Mouse (Mus musculus): ENCODE results near the gene Chst11.

Gene Chst11

DNA sequence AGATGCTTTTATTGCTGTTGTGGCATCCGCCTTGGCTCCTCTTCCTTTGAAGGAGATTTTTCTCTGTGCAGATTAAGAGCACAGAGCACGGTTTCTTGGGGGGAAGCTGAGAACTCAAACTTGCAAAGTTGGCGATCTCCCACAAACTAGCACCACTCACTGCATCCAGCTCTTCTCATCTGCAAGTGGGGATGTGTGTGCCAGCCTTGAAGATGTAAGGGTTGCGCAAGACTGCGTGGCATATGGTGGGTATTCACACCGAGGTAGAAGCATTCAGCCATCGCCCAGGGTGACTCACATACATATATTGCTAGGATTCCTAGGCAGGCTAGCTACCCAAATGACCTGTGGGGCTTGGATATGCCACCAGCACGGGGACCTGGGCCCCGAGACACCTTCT lies 52.9 kb downstream of the Chst11 start:
- no peak for DNase-seq

DNA sequence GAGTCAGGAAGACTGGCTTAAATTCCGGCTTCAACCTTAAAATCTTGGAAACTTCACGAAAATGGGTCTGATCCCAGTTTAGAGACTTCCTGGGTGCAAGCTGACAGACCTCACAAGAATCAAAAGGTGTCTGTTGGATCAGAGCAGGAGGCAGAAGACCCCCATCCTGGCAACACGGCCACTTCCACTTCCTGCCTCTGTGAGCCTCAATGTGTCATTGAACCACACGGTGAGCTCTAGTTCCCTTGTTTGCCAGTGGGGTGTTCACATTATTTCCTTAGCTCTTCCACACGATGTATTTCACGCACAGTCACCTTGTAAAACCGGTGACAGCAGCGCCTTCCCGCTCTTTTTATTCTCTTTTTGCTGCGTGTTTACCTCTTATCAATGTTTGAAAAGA lies 54.1 kb downstream of the Chst11 start:
- DNase-seq = no peak

DNA sequence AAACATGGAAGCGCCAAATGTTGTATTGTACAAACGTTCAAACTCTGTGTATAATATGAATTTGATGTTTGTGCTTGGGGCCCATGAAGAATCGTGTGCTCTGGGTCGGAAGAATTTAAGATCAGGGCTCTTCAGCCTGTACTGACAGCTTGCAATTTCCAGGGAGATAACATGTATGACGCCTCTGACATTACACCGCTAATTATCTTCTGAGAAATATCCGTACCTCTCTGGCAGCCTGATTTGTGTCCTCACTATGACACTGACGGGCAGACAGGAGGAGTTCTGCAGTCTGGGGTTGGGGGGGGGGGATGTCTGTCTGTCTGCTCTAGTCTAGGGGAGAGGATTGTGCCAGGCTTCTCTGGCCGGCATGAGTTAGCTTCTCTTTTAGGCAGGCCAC lies 56.6 kb downstream of the Chst11 start:
- no peak for DNase-seq

DNA sequence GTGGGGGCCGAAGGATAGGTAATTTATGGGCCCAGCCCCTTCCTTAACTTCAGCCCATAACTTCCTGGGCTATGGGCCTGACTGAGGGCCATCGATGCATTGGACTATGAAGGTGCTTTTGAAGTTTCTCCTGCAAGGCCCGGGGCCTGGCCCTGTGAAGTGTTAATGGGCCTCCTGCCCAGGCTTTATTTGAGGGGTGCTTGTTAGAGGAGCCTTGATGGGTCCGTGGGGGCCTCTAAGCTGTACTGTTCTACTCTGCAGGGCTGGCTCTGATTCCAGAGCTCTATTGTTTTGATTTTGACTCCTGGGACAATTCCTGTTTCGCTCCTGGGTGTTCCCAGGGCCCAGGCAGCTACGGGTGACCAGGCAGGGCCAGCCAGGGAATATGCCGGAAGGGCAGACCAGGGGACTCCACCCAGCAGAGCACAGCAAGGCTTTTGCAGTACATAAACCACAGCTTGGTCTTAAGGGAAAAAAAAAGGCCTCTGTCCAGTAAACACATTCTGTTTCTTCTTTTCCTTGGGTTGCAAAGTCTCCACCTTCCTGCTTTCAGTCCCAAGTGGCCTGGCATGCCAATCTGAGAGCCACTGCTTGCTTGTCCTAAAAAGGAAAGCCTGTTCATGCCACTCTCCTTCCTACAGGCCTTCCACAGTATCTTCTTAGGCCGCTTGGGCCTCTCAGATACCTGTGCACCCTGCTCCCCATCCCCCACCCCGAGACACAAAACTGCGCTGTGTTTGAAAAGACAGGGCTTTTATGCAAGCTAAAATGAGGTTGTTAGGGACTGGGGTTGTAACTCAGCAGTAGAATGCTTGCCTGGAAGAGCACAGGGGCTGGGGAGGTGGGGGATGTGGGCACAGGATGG lies 57.5 kb downstream of the Chst11 start:
- DNase-seq = no peak

DNA sequence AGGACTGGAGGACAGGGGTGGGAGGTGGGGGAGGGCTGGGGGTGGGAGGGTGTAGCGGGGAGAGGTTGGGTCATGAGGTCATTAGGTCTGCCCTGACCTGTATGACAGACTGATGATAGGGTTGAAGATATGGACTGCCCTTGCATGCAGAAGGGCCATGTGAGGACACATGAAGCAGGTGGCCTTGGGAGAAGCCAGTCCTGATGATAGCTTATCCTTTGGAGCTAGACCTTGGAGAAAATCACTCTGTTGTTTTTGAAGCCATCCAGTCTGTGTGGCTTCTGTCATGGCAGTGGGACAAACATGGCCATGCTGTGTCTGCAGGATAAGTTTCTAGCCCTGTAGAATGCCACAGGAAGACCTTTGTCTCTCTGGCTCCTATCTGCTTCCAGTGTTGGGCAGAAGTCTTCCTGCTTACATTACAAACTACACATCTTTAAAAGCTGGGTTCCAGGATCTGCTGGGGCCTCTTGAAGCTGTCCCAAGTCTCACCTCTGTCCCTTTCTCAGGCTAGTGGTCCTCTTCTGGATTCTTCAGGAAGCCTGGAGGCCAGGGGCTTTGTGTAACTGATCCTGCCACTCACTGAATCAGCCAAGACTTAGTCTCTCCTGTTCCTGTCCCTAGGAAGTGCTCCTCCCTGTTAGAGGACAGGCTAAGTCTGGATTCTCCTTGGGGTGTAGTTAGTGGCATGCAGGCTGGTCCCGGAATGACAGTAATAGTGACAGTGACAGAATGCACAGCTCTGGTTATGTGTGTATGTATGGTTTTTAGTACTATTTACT lies 58.4 kb downstream of the Chst11 start:
- DNase-seq = no peak

DNA sequence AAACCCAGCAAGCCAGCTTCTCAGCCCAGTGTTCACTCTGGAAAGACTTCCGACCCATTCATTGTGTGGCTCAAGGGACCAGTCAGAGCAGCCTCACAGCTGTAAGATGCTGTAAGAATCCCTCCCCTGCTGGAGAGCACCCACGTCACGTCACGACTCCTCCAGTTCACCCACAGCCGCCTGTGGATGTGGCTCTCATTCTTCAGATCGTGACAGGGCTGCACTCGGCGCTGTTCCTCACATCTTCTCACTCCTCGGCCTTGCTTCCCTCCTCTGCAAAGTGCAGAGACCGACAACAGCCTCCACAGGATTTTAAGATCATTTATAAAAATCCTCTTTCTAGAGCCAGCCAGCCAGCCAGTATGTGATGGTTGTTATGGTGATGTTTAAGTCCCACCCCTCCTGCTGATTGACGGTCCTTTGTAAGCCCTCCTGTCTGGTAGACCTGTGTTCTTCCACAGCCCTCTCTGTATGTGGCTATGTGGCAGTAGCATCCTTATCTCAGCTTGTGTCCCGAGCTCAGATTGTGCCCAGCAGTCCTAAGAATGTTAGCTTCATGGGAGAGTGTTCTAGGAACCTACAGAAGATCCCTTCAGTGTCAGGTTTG lies 64.0 kb downstream of the Chst11 start:
- DNase-seq = no peak

DNA sequence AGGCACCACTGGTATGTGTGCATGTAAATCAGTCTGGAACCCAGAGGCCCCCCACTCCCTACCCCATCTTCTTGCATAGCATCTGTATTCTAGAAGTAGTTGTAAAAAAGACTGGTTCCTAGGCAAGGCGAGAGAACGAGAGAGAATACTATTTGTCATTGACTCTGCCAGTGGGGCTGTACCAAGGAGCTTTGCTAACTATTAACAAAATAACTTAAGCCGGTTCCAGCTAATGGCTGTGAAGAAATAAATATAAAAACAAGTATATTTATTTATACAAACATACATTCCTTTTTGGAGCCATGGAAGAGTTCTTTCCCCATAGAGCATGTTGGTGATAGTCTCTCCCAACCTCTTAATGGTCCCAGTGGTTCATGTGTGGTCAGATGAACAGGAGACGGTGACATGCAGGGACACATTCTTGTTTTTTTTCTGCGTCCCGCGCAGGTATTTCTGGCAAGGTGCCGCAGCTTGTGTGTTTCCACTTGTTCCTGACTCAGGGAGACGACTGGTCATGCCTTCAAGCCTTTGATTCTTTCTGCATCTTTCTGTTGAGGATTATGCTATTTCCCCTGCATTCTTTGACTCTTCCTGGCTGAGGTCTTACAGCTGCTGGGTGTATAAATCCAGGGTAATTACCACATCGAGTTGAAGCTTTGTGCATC lies 68.7 kb downstream of the Chst11 start:
- no peak for DNase-seq

DNA sequence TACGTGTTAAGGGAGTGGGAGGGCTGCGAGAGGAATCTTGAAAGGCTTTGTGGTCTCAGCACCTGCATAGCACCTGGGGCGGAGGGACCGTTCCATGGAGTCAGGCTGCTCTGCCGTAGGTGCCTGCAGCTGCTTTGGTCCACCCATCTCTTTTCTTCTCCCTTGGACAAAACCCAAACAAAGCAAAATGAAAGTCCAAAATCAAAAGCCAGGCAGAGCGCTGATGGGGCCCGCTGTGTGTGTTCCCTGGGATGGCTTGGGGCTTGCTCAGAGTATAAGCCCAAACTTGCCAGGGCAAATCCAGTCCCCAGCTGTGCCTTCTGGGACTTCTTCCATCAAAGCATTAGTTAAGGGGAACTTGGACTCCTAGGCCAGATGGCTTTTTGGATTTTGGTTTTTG lies 71.0 kb downstream of the Chst11 start:
- DNase-seq = no peak

DNA sequence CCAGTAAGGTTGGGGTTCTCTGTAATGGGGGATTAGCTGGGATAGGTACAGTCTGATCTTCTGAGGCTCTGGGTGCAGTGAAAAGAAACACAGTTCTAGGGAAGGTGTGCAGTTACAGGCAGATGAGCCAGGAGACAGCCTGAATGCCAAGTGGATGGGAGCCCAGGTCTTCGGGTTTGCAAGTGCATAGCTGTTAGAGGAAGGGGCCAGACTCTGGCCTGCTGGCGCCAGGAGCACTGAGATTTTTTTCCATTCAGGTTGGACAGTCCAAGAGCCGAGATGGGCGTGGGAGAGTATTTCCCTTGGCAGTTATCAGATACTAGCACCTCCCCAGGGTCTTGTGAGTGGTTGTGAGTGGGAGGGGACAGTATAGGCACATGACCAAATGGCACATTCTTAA lies 71.6 kb downstream of the Chst11 start:
- DNase-seq = no peak

DNA sequence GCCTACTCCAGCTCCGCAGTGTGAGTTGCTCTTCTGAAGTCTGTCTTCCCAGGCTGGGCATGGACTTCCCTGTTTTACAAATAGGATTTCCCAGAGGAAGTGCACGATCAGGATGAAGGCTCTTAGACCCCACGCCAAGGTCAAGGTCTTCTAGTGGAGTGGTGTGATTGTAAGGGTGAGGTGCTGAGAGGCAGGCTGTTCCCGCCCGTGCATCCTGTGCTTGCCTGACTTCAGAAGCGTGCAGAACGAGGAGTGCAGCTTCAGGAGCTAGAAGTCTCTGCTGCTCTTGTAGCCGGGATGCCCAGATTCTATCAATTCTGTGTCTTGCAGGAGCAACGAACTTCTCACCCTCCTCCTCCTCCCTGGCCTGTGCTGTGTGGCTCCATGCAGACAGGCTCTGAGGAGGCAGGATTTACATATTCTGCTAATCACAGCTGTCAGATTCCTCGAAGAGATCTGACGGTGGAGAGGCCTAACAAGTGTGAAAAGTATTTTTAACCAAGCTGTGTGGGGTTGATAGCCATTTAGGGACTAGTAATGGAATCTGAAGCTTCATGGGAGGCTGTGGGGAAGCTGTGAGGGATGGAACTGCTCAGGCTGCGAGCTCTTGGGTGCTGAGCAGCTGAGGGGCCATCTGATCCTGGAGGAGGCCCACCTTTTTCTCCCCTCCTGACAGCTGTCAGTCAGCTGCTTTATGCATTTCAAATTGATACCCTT lies 74.9 kb downstream of the Chst11 start:
- no peak for DNase-seq

DNA sequence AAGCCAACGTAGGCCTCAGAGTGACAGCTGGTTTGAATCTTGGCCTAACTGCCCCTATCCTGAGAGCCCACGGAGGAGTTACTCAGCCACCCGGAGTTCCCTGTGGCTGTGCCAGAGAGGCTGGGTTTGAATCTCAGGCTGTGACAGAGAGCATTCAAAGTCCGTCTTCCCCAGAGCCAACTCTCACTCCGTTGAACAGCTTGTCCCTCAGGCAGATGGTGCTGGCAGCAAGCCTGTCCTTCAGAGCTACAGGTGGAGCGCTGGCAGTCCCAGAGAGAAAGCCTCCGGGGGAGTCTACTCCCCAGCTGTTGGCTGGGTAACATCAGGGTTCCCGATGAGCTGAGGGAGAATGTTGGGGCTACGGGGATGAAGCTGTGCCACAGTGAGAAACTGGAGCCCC lies 77.0 kb downstream of the Chst11 start:
- DNase-seq = peak; percentile 82 to 88

DNA sequence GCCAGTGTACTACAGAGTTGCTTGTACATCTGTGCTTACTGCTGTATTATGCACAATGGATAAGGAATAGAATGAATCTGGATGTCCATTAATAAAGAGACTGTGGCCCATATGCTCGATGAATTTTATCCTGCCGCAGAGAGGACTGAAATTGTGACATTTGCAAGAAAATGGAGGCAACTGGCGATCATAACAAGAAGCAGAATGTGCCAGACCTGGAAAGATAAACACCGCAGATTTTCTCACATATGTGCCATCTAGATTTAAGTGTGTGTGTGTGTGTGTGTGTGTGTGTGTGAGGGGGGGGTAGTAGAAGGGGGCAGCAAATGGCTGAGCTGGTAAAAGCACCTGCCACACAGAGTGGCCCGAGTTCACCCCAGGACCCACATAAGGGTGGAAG lies 79.5 kb downstream of the Chst11 start:
- DNase-seq = no peak

DNA sequence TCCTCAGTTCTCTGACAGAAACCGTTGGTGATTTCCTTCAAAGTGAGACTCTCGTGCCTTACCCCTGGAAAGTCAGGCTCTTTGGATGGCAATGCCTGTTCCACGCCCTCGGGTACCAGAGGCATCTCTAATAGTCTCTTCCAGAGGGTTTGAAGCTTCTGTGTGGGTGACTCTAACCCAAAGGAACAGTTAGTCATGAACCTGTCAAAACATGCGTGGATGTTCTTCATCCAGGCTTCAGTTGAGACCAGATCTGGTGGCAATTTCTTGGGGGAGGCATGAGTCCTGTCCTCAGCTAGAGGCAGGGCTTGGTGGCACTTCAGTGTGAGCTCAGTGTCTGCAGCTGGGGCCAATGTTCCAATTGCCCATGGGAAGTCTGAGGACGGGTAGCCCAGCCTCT lies 80.9 kb downstream of the Chst11 start:
- DNase-seq = no peak

DNA sequence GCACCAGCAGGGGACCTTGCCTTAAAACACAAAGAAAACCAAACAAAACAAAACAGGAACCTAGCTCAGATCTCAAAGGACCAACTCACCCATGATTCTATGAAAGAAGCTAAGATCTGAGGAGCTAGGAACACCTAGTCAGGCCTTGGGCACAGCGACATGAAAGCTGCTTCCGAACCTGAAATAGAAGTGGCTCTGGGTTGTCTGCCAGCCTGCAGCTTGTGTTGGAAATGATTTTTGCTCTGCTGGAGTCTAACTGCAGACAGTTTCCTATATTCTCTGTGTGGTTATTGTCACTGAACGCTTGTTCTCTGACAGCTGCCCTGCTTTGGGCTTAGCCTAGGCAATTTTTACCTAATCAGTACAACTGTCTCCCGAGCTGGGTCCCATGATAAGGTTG lies 82.0 kb downstream of the Chst11 start:
- DNase-seq = peak in 1 of 2 experiments; percentile 46

DNA sequence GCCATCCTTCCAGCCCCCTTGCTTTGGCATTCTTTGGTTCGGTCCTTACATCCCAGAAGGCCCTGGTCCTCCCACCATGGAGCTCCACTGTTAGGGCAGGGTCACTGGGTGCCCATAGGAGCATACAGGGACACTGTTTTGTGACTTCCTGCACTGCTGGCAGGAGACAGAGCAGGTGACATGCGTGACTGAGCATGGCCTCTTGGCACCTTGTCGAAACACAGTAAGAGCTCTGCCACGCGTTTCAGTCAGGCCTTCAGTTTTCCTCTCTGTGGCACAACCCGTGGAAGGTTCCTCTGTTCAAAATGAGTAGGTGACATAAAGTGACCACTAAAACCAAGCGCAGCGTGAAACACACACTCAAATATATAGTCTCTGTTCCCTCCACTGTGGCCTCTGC lies 83.2 kb downstream of the Chst11 start:
- peak; percentile 34 to 36 for DNase-seq

DNA sequence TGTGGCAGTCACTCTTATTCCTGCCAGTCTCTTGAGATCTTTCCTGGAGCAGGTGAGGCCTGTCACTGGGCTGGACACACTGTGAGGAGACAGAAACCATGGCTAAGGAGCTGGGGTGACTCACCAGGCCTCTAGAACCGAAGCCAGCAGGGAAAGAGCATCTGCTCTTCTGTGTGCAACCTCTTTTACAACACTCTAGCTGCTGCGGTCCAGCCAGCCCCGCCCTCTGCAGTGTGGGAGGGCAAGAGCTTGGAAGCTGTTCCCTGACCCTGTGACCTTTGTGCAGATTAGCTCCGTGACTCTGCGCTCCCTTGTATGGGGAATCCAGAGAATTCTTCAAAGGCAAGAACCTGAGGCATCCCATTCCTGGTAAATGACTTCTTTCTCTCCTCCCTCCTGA lies 84.5 kb downstream of the Chst11 start:
- no peak for DNase-seq

DNA sequence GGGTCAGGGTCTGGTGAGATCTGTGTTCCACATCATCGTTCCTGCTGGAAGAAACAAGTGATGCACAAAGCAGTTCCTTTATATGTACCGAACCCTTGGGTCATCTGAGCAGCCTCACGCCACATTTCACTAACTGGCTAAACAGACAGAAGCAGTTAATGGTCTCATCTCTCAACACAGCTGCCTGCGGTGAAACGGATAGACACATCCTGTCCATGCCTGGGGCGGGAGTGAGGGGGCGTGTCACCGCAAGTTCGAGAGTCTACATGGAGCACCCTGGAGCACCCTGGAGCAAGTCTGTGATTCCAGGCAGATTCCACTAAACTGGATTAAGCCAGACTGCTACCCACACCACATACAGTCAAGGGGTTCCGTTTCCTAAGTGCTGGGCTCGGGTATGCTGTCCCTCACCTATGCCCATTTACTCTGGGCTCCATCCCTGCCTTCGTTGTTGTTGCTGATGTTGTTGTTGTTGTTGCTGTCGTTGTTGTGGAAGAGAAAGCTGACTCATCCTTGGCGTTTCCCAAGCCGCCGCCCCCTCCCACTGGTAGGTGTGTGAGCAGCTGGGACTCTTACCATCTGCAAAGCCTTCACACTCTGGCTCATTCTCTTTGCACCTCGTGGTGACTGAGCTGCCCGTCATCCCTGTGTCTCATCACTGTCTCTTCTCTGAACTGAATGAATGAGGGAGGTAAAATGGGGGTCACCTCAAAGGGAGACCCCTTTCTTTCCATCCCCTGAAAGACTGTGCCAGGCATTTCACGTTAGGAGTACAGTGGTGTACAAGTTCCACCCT lies 86.7 kb downstream of the Chst11 start:
- no peak for DNase-seq

DNA sequence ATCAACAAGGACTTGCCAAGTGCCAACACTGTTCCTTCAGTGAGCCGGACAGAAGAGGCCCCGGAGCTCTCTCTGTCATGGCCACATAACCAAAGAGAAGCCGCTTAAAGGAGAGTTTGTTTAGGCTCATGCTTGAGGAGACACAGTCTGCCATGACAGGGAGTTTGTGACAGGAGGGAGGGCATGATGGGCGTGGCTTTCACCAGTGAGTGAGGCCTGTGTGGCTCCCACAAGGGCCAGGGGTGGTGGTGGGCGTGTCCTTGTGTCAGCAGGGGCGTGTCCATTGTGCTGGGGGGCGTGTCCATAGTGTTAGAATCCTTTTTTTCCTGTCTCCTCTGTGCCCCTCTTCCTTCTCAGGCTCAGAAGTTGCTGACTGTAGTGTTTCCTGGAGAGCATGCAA lies 87.8 kb downstream of the Chst11 start:
- no peak for DNase-seq

DNA sequence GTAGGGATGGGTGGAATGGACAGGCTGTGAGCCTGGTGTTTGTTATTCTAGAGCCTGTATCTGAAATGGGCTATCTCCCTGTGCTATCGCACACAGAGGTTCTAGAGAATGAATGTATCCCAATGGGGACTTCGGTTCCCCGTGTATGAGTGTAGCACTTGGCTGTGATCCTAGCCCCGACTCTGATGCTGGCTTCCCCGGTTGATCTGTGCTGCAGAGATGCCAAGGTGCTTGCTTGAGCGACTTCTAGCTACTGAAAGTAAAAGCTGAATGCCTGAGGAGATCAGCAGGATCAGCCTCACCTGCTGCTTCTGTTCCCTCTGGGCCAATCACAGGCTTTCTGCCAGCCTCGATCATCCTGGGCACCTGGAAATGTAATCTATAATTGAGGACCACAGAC lies 91.5 kb downstream of the Chst11 start:
- DNase-seq = peak; percentile 41 to 61

DNA sequence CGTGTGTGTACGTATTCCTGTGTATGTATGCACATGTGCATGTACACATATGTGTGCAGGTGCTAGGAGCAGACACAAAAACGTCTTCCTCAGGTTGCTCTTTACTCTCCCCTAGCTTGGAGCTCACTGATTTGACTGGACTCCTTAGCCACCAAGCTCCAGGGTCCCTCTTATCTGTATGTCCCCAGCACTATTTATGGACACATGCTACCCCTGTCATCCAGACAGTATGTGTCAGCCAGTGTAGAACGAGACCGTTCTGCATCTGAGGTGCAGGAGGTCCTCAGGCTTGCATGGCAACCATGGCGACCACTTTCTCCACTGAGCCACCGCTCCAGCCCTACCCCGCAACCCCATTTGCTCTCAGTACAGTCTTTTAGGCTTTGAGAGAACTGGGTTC lies 93.4 kb downstream of the Chst11 start:
- no peak for DNase-seq

DNA sequence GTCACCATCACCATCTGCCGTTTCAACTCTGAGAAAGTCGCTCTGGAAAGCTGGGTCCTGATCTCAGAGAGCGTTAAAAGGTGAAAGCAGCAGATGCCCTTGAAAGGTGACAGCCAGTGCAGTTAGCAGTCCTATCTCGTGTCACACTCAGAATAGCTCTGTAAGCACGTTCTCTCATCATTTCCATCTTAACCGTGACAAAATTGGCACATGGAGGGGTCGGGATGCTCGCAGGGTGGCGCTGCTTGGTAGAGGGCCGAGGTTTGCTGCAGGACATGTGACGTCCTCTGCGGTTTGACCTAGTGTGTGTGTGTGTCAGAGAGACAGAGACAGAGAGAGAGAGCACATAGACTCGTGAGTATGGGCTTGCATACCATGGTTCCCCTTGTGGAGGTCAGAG lies 94.5 kb downstream of the Chst11 start:
- no peak for DNase-seq

DNA sequence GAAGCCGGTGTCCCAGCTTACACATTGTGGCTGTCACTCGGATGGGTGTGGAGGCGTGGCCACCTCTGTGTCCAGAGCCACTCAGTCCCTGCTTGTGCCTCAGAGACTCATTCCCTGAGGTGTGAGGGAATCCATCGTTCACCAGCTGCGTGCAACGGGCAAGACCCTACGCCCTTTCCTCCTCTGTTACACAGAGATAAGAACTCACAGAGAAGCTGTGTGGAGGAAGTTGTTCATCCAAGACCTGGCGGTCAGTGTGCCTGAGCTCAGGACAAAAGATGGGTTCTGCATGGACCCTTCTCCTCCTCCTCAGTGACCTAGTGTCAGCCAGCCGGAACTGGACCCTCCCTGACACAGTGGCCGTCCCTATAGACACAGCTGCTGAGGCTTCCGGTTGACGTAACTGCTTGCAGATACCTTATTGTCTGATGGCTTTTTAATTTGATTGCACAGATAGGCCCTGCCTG lies 95.0 kb downstream of the Chst11 start:
- DNase-seq = no peak
